Mouse (Mus musculus) thymus, adult 2 months (tissue): ENCODE measurements around the gene Plk5.

Experiments
- CTCF ChIP-seq: fragments of 200-500 bp; IDR thresholded peaks from 2 replicates; pipeline ENCODE4 v1.5.1; 2012; ENCODE audit warnings: mild to moderate bottlenecking, control low read depth, low read length, moderate library complexity, borderline replicate concordance; ENCODE audit not compliant: control insufficient read depth, poor library complexity, insufficient read depth; ENCODE audit errors: extremely low read depth
- POLR2A ChIP-seq: fragments of 200-500 bp; IDR thresholded peaks from 2 replicates; pipeline ENCODE4 v1.6.1; 2012; ENCODE audit warnings: mild to moderate bottlenecking, low read length, control low read depth, moderate library complexity; ENCODE audit not compliant: control insufficient read depth, poor library complexity, insufficient read depth; ENCODE audit errors: extremely low read depth

DNA sequence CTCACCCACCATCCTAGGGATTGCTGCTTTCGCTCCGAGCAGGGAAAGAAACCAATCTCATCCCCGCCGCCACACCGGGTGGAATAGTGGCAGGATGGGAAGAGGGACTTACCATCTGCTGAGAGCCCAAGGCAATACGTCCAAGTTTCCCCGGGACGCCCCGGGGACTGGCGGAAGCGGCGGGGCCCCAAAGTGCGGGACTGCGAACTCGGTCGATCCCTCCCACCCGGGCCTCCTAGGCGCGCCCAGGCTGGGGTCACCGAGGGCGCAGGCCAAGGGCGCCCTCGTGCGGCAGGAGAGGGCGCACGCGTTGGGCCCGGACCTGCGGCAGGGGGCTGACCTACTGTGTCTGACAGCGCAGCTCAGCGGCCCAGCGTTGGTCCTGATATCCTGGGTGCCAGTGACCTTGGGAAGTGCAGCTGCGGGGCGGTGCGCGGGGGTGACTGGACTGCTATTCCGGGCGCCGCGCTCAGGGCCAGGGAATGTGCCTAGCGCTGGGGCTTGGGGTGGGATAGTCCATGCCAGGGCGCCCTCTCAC lies 7.9 kb upstream of the Plk5 start, which contains the start of gene Adamtsl5:
- peak; percentile 96 for TF ChIP-seq CTCF
- TF ChIP-seq POLR2A = no peak
